Mouse (Mus musculus): ENCODE data around the gene Pcnx2. TPM values are rescaled to one million over a fixed set of nuclear protein-coding genes. Genes with fewer than 3 reads are reported as not detected.
A peak's percentile ranks its signal among the peaks of the same experiment; 100 is the strongest.

Pcnx2 gene
- polyA plus RNA-seq (2012; rRNA removed) = 1.9 and 2.2 TPM in 2 replicates

DNA sequence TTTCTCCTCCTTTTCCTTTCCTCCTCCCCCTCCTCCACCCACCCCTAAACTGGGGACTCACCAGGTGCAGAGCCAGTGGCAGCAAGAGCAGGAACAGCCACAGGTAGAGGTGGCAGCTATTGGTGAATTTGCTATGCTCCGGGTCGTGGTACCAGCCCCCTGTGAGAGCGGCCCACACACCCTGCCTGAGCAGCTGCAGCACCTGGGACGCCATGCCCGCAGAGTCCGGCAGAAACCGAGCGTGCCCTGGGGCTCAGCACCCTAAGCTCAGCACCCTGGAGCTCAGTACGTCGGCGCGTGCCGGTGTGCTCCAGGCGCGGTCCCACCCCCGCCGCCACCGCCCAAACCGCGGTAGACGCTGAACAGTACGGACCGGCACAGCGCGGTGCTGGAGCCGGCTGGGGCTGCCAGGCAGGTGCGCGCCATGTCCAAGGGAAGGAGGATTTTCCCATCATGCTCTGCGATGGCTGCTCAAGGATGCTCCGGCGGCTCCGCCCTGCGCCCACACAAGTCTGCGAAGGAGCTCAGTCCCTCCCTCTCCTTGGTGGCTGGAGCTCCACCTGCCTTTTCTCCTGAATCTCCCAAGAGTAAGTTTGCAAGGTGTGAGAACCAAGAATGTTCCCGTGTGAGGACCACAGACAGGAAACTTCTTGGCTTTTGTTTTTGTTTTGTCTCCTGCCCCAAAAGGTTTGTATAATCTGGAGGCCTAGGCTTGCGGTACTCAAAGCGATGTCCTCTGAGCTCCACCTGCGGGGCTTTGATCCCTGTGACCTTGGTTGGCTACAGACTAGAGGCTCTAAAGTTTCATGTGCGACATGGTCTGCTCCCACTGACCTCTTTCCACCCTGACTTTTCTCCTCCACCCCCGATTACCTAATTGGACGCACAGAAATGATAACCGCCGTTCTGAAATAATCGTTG, at the start of gene Pcnx2:
Gene Pcnx2, minus strand, starts transcription at position 450 of the 921 bp plus-strand sequence.
- DNase-seq (ENCODE audit: low spot score) = no peak

DNA sequence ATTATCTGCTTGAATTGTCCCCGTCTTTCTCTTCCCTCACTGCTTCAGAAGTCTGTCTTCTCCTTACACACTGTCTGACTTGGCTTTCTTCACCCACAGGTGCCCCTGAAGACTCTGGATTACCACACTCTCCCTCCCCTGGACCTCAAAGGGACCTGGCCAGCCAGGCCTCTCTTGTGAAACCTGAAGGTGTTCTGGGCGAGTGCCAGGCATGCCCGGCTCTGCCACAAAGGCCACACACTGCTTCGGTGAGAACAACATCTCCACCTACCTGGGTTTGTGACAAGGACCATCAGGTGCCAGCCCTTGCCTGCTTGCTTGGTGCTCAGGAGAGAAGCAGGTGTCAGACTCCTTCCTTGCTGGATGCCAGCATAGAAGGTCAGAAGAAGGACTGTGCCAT, 46.4 kb upstream of the Pcnx2 start:
- DNase-seq (ENCODE audit: low spot score) = no peak

DNA sequence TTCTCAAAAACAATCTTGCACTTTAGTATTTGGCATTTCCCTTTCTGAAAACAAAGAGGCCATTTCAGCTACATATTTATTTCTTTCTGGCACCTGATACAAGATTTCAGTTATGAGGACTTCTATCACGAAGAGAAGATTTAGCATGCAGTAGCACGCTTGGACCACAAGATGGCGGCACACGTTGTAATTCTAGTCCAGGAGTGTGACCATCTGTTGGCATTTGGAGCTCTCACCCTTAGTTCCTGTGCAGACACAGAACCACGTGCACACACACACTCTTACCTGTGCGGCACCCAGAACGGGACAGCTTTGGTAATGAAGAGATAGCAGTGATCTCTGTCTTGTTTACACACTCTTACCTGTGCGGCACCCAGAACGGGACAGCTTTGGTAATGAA, 37.5 kb upstream of the Pcnx2 start:
- no peak for DNase-seq (ENCODE audit: low spot score)

DNA sequence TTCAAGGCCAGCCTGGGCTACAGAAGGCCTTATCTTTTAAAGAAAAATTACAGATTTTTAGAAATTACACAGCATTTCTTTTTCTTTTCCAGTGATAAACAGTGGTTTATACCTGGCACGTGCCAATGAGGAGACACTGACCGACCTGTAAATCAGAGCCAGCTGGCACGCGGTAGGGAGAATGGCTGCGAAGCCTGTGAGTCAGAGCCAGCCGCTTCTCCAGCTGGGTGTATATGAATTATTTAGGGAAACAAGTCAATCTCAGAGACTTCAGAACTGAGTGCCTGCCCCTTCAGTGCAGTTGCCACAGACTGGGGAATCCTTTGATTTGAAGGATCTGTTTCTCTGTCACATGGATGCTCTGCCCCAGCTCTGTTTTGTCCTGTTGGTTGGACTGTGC, 33.7 kb upstream of the Pcnx2 start:
- DNase-seq (ENCODE audit: low spot score) = no peak

DNA sequence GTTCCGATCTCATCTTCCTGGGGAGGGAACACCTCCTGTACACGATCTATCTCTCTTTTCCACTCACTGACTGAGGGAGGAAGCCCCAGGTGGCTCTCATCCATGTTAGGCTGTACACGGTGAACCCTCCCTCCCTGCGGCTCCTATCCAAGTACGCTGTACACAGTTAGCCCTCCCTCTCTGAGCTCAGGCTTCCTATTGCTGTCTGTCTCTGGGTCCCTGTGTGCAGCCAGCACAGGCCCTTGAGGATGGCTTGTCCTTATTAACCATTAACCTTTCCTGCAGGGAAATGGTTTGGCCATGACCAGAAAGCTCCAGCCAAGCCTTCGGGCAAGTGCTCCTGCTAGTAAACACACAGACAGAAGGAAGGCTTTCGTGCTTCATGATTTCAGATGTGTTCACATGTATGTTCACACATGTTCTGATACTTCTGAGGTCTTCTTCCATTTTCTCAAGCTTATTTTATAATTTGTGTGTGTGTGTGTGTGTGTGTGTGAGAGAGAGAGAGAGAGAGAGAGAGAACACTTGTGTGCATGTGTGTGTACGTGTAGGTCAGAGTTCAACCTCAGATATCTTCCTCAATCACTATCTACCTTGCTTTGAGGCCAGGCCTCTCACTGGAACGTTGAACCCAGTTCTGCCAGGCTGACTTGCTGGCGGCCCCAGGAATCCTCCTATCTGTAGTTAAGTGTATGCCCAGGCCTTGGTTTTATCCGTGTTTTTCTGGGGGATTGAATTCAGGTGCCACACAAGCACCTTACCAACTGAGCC, 32.3 kb upstream of the Pcnx2 start:
- no peak for DNase-seq (ENCODE audit: low spot score)

DNA sequence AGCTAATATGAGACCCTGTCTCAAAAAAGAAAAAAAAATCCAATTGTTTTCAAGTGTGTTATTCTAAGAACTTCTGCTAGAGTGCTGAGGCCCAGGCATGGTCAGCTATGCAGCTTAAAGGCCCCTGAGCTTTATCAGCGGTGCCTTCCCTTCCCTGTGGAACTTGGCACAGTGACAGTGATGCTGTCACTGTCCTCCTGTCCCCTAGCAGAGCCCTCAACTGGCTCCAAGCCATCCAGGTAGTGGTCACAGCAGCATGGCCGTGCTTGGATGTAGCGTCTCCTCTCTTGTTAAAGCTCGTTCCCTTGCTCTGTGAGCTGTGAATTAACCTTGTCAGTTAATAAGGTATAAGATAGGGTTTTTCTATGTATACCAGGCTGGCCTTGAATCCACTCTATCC, 28.5 kb upstream of the Pcnx2 start:
- DNase-seq (ENCODE audit: low spot score) = no peak

DNA sequence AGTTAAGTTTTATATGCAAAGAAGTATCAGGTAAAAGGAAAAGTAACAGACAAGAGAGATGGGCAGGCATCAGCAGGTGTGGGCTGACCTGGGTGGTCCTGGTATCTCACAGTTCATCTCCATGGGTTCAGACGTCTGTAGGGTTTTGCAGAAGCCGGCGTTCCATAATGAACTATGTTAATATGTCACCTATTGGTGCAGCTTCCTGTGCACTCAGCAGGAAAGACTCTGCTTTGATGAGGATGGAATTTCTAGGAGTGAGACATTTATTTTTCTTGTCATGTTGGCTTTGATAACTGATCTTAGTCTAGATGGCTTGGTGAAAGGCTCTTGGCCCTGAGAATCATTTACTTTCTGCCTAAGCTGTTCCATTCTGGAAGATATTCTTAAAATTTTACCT, 24.2 kb upstream of the Pcnx2 start:
- no peak for DNase-seq (ENCODE audit: low spot score)

DNA sequence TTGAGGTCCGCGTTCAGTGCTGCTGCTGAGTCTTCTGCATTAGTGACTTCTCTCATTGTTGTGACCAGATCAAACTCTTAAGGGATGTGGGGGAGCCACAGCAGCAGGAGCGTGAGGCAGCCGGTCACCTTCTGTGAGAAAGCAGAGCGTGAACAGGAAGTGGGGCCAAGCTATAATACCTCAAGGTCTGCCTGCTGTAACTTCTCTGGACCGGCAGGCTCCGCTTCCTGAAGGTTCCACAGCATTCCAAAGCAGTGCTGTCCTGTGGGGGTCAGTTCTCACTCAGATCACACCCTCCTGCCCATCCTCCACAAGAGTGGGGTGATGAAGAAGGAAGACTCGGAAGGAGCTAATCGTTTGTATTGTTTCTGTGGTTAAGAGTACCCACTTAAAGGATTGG, 22.6 kb upstream of the Pcnx2 start:
- no peak for DNase-seq (ENCODE audit: low spot score)

DNA sequence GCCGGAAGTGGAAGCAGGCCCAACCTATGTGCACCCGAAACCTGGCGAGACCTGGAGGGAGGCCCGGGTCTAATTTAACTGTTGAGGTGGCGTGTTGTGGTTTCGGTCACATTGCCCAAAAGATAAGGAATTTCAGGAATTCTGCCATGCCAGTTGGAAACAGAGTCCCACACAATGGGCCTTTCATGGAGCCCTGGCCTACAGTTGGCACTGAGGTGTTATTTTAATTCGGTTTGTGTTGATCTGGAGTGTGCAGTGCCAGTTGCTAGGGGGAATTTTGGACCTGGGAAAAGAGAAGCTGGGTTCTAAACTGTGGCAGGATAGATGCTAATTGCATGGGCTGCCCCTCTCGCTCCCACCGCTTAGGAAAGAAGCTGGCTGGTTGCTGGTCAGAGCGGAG, 22.2 kb upstream of the Pcnx2 start:
- no peak for DNase-seq (ENCODE audit: low spot score)

DNA sequence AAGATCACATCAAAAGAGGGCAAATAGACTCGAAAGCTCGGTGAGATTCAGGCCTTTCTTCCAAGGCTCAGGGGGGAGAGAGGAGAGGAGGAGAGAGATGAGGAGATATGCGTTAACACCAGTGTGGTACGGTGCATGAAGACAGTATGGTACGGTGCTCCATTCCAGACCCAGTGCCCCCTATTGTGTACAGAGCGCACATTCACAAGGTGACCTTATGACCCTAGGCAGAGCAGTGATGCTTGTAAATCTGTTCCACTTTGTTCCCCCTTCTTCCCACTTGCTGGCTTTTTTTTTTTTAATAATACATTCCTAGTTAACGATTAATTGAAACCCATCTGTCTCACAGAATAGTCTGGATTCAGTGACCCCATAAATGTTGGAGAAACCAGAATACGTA, 21.4 kb upstream of the Pcnx2 start:
- no peak for DNase-seq (ENCODE audit: low spot score)

DNA sequence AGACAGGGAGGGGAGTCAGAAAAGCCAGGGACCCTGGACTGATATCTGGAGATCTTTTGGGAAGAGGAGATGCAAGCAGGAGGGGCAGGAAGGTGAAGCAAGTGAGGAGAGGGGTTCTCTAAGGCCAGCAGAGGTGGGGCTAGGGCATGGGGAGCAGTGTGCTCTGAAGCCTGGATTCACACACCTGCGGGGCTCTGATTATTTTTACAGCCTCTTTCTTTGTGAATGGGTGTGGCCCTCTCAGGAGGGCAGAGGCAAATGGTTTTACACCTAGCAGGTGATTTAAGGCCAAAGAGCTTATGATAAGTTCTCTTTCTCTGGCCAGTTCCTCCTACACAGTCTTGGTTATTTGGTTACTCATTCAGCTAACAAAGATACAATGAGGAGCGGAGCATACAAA, 20.6 kb upstream of the Pcnx2 start:
- no peak for DNase-seq (ENCODE audit: low spot score)

DNA sequence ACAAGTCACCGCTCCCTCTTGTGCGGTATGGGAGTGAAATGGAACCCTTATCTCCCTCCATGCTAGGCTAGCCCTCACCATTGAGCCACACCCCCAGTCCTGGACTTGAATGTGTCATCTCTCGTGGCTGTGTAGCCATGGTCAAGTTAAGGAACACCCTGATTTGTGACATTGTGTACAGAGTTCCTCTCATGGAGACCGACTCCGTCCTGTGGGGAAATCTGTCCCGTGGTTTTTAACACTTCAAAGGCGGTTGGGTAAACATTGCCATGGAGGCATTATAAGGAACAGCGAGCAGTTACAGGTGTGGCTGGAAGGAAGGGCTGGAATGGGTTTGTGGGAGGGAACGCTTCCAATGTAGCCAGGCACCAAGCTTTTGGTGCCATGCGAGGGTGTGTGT, 18.9 kb upstream of the Pcnx2 start:
- DNase-seq (ENCODE audit: low spot score) = no peak

DNA sequence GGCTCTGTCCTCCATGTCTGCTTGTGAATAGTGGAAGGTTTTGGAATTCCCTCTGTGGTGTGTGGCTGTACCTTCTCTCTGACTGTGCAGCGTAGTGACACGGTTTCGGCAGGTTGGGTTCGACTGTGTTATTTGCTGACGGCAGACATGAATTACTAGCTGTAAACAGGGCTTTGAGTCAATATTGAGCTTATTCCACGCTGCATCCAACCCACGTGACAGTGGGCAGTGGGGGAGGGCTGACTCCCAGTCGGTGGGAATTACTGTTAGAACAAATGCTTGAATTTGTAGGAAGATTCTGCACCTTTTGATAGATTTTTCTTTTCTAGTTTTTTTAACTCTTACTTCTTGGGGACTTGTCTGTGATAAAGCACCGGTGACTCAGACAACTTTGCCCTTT, 16.3 kb upstream of the Pcnx2 start:
- no peak for DNase-seq (ENCODE audit: low spot score)

DNA sequence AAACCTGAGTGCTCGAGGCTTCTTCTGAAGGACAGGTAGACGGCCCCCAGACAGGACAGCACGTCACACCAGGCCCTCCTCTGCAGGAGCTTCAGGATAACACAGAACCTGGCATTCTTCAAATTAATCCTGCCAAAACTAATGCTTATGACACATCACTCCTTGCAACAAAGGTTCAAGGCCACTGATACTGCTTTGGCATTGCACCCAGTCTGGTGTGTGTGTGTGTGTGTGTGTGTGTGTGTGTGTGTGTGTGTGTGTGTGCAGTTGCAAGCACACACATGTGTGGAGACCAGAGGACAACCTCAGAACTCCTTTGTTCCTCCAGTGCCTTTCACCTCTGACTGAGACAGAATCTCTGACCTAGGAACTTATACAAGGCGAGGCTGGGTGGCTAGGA, 15.1 kb upstream of the Pcnx2 start:
- DNase-seq (ENCODE audit: low spot score) = no peak

DNA sequence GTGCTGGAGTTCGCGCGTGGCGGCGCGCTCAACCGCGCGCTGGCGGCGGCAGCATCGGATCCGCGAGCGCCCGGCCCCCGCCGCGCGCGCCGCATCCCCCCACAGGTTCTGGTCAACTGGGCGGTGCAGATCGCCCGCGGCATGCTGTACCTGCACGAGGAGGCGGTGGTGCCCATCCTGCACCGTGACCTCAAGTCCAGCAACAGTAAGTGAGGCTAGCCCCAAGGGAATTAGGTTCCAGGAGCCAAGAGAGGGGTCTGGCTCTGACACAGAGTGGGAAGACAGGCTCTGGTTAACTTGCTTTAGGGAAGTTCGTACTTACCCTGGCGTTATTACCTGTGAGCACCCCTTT, 13.1 kb upstream of the Pcnx2 start:
- no peak for DNase-seq (ENCODE audit: low spot score)

DNA sequence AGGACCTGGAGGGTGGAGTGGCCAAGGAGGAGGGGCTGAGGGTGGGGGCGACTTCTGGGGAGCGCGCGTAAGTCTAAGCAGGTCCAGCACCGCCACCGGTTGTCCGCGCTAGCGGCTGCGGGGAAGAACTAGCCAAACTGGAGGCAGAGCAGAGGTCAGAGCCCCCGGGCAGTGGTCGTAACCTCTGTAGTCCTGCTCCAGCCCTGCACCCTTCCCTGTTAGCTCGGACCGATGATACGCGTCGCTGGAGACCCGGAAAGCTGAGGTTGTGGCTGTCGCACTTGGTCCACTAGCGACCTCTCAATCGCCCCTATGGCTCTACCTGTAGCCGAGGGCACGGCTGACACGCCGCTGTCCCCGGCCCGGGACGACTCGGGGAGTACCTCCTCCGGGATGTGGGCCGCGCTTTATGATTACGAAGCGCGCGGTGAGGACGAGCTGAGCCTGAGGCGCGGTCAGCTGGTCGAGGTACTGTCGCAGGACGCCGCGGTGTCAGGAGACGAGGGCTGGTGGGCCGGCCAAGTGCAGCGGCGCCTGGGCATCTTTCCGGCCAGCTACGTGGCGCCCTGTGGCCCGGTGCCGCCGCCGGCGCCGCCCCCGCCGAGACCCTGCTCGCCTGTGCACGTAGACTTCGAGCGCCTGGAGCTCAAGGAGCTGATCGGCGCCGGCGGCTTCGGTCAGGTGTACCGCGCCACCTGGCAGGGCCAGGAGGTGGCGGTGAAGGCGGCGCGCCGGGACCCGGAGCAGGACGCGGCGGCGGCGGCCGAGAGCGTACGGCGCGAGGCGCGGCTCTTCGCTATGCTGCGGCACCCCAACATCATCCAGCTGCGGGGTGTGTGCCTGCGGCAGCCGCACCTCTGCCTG, 12.5 kb upstream of the Pcnx2 start, which contains the start of gene Map3k21:
Gene Map3k21, plus strand, starts transcription at position 86 of the 864 bp plus-strand sequence.
- DNase-seq (ENCODE audit: low spot score) = peak; percentile 32

DNA sequence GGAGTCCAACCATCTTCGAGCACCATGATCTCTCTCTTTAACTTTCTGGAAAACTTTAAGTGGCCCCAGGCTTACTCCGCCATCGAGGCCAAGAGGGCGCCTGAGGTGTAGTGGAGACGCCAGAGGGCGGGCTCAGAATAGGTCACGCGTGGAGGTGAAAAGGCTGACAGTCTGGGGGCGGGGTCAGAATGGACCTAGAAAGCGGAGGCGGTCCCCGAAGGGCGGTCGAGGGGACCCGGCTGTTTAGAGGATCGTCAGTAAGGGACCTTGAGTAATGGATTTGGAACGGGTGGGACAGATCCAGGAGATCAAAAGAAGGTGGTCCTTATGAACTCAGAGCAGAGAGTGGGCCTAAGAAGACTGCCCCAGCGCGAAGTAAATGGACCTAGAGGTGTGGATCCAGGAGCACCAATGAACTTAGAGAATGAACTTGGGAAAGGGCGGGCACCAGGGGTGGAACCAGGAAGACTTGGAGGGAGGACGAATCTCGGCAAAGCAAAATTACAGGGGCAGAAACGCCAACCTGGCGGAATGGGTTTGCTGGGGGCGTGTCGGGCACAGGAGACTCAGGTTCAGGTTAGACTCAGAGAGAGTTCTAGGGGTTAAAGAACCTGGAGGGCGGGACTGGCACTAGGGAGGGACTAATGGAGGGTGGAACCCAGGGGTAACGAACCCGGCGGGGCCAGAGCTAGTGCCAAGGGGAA, 11.7 kb upstream of the Pcnx2 start:
- DNase-seq (ENCODE audit: low spot score) = peak; percentile 41

DNA sequence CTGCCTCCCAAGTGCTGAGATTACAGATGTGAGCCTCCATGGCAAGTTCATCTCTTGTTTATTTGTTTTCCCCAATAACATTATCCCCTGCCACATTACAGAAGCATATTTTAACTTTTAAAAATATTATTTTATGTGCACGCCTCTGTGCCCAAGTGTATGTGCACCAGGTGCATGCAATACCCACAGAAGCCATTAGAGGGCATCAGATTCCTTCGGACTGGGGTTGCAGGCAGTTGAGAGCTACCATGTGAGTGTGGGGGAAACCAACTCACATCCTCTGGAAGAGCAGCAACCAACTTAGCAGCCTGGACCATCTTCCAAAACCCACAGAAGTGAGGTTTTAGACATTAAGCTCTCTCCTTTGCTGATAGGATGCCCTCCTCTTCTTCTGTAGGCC, 9.2 kb upstream of the Pcnx2 start:
- no peak for DNase-seq (ENCODE audit: low spot score)

DNA sequence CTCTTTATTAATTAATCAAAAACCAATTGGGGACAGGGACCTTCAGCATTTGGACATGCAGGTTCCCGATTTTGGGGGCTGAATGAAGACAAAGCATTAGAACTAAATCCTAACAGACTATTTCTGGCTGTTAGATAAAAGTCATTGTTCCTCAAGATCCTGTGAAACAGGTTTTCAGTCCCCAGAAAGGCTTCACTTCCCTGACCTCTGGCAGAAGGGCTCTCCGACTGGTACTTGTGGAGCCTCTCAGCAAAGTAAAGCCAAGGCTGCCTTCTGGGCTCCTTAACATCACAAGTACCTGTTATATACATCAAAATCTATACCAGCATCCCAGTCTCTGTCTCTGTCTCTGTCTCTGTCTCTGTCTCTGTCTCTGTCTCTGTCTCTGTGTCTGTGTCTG, 7.2 kb upstream of the Pcnx2 start:
- no peak for DNase-seq (ENCODE audit: low spot score)

DNA sequence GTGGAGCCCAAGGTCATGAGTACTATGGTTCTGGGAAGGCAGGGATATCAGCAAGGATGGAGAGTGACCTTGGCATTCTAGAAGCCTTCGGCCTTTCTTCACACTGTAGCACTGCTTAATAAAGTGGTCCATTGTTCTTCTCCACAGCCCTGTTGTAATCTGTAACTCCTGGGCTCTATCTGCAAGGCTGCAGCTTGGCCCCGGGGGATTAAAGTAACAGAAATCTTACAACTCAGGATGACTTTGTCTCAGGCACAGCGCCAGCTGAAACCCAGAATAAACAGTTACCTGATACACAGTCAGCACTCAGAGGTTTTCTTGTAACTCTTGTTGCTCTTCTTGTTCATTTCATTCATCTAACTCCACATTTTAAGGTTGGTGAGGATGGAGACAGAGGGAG, 4.4 kb upstream of the Pcnx2 start:
- DNase-seq (ENCODE audit: low spot score) = no peak

DNA sequence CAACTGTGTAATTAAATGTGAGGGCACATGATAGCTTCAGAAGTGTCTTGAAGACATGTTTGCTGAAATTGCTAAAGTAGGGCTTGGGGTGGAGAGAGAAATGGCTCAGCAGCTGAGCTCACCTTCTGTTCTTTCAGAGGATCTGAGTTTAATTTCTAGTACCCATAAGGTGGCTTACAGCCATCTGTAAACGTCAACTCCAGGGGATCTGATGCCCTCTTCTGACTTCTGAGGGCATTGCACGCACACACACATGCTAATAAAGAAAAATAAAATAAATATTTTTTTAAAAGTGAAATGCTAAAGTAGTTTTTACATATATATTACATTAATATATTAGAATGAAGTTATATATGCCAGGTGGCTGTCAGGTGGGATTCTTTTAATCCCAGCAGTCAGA, 3.0 kb upstream of the Pcnx2 start:
- DNase-seq (ENCODE audit: low spot score) = no peak

DNA sequence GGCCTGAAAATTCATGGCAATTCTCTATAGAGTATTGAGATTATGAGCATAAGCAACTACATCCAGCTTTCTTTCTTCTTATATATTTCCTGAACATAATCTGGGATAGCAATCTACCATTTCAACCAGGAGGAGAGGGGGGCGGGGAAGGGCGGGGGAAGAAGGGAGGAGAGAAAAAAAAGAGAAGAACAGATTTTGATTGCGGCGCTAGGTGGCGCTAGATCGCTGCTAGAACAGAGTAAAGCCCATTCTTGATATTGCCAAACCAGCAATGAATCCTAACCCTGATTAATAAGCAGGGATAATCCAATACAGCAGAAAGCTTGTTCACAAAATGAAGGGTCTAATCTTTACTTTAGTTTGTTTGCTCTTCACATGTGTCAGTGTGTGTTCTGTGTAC, 782 bp upstream of the Pcnx2 start:
- no peak for DNase-seq (ENCODE audit: low spot score)

All from urinary bladder, adult 2 months (tissue).